Mouse (Mus musculus): ENCODE data around the gene Cpa3. TPM values are rescaled to one million over a fixed set of nuclear protein-coding genes. Genes with fewer than 3 reads are reported as not detected.

Gene Cpa3
- polyA plus RNA-seq, 1 experiment from 2014 or later = 7.4 TPM

GRCm38 (mm10) chr3:20222136-20222535 lies 19.8 kb downstream of the Cpa3 start:
- Histone ChIP-seq H3K9ac (no peak overlapping the region), H3K36me3 (no peaks in the 10 kb centered on the region), H3K4me3 (no peak overlapping the region), H3K4me1 (no peaks in the 10 kb centered on the region), H3K27me3 (no peaks in the 10 kb centered on the region), H3K27ac (no peak overlapping the region), H3K9me3 (no peaks in the 10 kb centered on the region), H3K4me2 (no peak overlapping the region)
- 73% methylated on average over 3 of the region's 3 CpGs for WGBS
- ATAC-seq (ENCODE audit: borderline replicate concordance, extremely low read depth, low FRiP score, low TSS enrichment) = no peak

DNA sequence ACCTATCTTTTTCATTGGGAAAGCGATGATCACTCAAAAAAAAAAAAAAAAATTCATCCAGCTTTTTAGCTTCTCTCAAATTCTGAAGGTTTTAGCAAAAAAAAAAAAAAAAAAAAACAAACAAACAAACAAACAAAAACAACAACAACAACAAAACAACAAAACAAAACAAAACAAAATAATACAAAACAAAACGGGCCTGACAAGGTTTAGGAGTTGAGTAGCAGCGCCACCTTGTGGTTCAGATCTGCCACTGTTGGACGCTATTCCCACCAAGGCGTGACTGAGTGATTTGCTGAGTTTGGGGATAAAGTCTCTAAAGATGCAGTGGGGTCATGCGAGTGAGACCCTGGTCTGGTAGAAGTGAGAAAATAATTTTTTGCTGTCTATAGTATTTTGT lies 43.1 kb downstream of the Cpa3 start:
- Histone ChIP-seq H3K36me3 (no peaks in the 10 kb centered on the region), H3K9me3 (no peaks in the 10 kb centered on the region), H3K9ac (no peak overlapping the region), H3K27ac (no peak overlapping the region), H3K4me1 (peaks cover 10% of the 10 kb centered on the region), H3K27me3 (no peaks in the 10 kb centered on the region), H3K4me2 (no peak overlapping the region), H3K4me3 (no peak overlapping the region)
- WGBS = 35% methylated on average over 6 of the region's 6 CpGs
- ATAC-seq (ENCODE audit: borderline replicate concordance, extremely low read depth, low FRiP score, low TSS enrichment) = peak; percentile 57; the same call in 1 of the 2 replicates

DNA sequence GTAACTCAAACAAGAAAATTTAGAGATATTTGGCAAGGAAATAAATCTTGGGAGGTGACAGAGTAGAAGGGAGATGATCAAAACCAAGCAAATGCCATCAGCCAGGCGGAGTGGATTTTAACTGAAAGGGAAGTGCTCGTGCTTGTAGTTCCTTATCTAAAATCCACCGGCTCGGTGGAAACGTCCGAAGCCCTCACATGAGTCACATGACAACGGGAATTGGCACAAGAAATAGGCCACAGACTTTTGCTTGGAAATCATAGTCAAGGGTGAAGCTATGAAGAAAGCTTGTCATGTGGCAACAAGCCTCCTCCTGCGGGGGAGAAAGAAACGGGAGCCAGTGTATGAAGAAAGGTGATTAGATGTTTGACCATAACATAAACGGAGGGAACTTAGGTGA lies 44.1 kb downstream of the Cpa3 start:
- Histone ChIP-seq H3K9ac (no peak overlapping the region), H3K27me3 (no peaks in the 10 kb centered on the region), H3K4me3 (no peak overlapping the region), H3K27ac (no peak overlapping the region), H3K4me2 (no peak overlapping the region), H3K4me1 (peaks cover 10% of the 10 kb centered on the region), H3K9me3 (no peaks in the 10 kb centered on the region), H3K36me3 (no peaks in the 10 kb centered on the region)
- ATAC-seq (ENCODE audit: borderline replicate concordance, extremely low read depth, low FRiP score, low TSS enrichment) = no peak
- 61% methylated on average over 10 of the region's 10 CpGs for WGBS

- WGBS = 15% methylated on average over 5 of the region's 5 CpGs
- no peaks in the 10 kb centered on the region for H3K27me3 ChIP-seq
- no peaks in the 10 kb centered on the region for H3K36me3 ChIP-seq
- no peak overlapping the region for H3K9ac ChIP-seq
- no peaks in the 10 kb centered on the region; the same call in 1 of the 2 replicates for H3K4me1 ChIP-seq
- peak overlapping the region; percentile 31; the same call in 1 of the 2 replicates for H3K27ac ChIP-seq
- H3K4me3 ChIP-seq = no peak overlapping the region
- no peak overlapping the region for H3K4me2 ChIP-seq
- H3K9me3 ChIP-seq = no peaks in the 10 kb centered on the region
- peak; percentile 98 for ATAC-seq (ENCODE audit: borderline replicate concordance, extremely low read depth, low FRiP score, low TSS enrichment)
Measured at GRCm38 (mm10) chr3:20188976-20189675, 52.9 kb downstream of the Cpa3 start.

DNA sequence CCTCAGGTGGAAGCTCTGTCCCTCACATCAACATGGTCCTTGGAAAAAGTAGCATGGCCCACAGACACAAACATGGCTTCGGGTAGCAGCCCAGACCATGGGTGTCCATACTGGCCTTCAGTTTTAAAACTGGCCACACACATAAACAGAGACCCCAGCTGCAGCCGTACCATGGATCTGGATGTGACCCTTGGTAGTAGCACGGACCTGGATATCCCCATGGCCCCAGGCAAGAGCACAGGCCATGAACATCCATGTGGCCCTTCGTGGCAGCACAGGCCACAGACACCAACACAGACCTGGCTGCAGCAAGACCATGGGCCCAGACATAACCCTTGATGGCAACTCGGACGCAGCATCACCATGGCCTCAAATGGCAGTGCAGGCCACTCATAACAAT lies 69.6 kb downstream of the Cpa3 start:
- Histone ChIP-seq H3K9me3 (no peaks in the 10 kb centered on the region), H3K4me3 (no peak overlapping the region), H3K9ac (no peak overlapping the region), H3K4me1 (no peaks in the 10 kb centered on the region), H3K4me2 (no peak overlapping the region), H3K27ac (no peak overlapping the region), H3K36me3 (no peaks in the 10 kb centered on the region), H3K27me3 (no peaks in the 10 kb centered on the region)
- ATAC-seq (ENCODE audit: borderline replicate concordance, extremely low read depth, low FRiP score, low TSS enrichment) = no peak
- WGBS = 90% methylated on average over 6 of the region's 6 CpGs

- 26% methylated on average over 1 of the region's 1 CpGs for WGBS
- ATAC-seq (ENCODE audit: borderline replicate concordance, extremely low read depth, low FRiP score, low TSS enrichment) = peak; percentile 76; the same call in 1 of the 2 replicates
- Histone ChIP-seq H3K27ac (no peak overlapping the region), H3K4me2 (no peak overlapping the region), H3K4me1 (no peaks in the 10 kb centered on the region), H3K36me3 (no peaks in the 10 kb centered on the region), H3K27me3 (no peaks in the 10 kb centered on the region), H3K9ac (no peak overlapping the region), H3K4me3 (no peak overlapping the region), H3K9me3 (no peaks in the 10 kb centered on the region)
Measured at GRCm38 (mm10) chr3:20167487-20167886, 74.5 kb downstream of the Cpa3 start.

Small RNA genes lying within 50 kb of the gene (microRNA-seq; reads per million reads assigned to microRNA genes)
- gene Mir7007 = 0.74 reads per million

Other genes starting within 250 kb of the Cpa3 start
- 11.0 and 11.8 TPM in 2 replicates for gene Hps3, start 206.9 kb downstream of the Cpa3 start, polyA plus RNA-seq (2015; fragmentation: Nextera tagmentation; extraction: Ambion mirVana)
- 20.5 and 21.9 TPM in 2 replicates for gene Hltf, start 184.4 kb downstream of the Cpa3 start, polyA plus RNA-seq (2015; fragmentation: Nextera tagmentation; extraction: Ambion mirVana)
- 326 and 333 TPM in 2 replicates for gene Gyg, start 86.9 kb downstream of the Cpa3 start, polyA plus RNA-seq (2015; fragmentation: Nextera tagmentation; extraction: Ambion mirVana)
- 2.7 and 3.6 TPM in 2 replicates for gene Cpb1, start 33.6 kb upstream of the Cpa3 start, polyA plus RNA-seq (2015; fragmentation: Nextera tagmentation; extraction: Ambion mirVana)
- 3.3 and 3.7 TPM in 2 replicates for gene Agtr1b, start 125.0 kb upstream of the Cpa3 start, polyA plus RNA-seq (2015; fragmentation: Nextera tagmentation; extraction: Ambion mirVana)

Data from lung, embryonic 15.5 days (tissue).